Mouse (Mus musculus) urinary bladder, postnatal 36 days (tissue): Measurements from ENCODE around the gene C2cd2l.

Experiments
- DNase-seq, 2 experiments: peaks; one replicate each; pipeline ENCODE4 v3.0.0; 2022; ENCODE audit warnings: low spot score in 2 of 2, mixed read lengths in 1 of 2

The C2cd2l gene

DNA sequence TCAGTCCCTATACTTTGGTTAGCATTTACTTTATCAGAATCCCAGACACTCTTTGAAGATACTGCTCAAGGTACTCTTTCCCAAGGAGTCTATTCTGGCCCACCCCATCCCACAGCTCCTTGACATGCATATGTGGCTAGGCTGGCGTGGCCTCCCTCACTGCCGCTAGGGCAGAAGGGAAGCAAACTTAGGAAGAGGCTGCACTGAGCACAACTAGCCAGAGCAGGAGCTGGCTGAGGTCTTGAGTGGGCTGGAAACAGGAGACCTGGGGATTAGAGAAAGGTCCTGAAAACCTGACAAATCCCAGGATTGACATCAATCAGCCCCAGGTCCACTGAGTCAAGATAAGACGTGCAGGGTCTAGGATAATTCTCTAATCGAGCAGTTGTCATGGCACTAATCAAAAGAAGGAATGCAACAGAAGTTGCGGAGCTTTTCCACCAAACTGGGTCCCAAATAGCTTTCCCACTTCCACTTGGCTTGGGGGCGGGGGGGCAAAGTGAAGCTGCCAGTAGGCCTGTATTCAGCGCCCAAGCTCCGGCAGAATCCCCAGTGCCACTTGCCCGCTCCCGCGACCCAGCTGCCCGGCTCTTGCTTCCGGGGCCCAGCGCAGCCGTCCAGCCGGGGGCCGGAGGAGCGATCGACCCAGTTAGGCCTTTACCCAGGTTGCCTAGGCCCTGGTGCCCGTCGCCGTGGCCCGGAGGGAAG is 52.6 kb downstream of the C2cd2l start:
- no peak for DNase-seq

DNA sequence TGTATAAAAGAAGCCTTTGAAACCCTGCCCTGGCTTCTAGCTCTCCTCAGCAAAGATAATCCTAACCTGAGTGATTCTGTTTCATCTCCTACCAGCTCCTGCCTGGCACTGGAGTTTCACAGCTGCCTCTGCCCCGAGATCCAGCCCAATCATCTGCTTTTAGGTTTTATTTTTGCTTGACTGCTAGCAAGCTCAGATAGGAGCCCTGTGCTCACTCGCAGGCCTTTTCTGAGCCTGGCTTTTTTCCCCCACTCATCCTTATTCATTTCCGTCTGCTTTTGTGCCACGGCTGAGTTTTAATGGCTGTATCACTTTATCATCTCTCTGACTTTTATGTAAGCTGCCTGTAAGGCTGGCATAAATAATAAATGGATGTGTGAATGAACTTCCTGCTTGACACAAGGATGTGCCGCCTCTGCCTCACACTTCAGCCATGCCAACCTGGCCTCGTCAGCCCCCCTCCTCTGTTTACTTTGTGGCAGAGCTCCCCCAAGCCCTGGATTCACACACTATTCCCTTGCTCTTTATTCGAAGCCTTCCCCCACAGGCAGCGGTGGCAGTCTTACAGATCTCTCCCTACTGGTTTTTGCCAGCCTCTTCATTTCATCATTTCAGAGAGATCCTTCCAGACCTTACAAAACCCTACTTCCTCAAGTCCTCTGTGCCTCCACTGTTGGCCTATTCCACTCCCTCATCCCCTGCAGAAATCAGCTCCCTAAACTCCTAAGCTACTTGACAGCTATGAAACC is 53.4 kb downstream of the C2cd2l start:
- DNase-seq, result no peak

DNA sequence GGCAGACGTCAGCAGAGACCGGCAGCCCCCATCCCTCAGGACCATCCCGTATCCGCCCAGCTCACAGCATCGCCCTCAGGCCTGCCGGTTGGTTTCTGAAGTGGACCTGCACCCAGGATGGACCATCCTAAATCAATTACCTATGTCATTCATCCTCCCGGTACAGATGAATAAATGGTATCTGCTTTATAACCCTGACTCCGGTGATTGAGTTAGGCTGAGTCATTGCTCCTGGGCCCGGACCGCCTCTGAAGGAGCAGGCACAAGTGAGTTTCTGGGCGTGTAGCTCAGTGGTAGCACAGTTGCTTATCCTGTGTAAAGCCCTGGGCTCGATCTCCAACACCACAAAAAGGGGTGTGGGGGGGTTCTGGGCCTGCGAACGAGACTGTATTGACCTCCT is 58.7 kb downstream of the C2cd2l start:
- no peak for DNase-seq
